Mouse (Mus musculus) heart, embryonic 10.5 days (tissue): Measurements from ENCODE around the gene F3. TPM values are rescaled to one million over a fixed set of nuclear protein-coding genes. Genes with fewer than 3 reads are reported as not detected.
A peak's percentile ranks its signal among the peaks of the same experiment; 100 is the strongest.

Experiments
- DNase-seq: peaks from one replicate; pipeline ENCODE4 v3.0.0-alpha.2; 2017; ENCODE audit warnings: low spot score
- H3K27ac ChIP-seq: fragments of 300-500 bp; sonication (generic); 2 replicates; pipeline ENCODE4 v1.5.1; 2016; ENCODE audit warnings: mild to moderate bottlenecking
- H3K27me3 ChIP-seq: fragments of 300-500 bp; sonication (generic); 2 replicates; pipeline ENCODE4 v1.6.1; 2016; ENCODE audit warnings: mild to moderate bottlenecking; ENCODE audit not compliant: poor library complexity, insufficient read depth, severe bottlenecking
- H3K36me3 ChIP-seq: fragments of 300-500 bp; sonication (generic); 2 replicates; pipeline ENCODE4 v1.6.1; 2016; ENCODE audit warnings: mild to moderate bottlenecking, moderate library complexity
- H3K4me1 ChIP-seq: fragments of 300-500 bp; sonication (generic); 2 replicates; pipeline ENCODE4 v1.6.1; 2016; ENCODE audit warnings: mild to moderate bottlenecking
- H3K4me3 ChIP-seq: fragments of 300-500 bp; sonication (generic); 2 replicates; pipeline ENCODE4 v1.5.1; 2016; ENCODE audit warnings: mild to moderate bottlenecking, moderate library complexity
- H3K9me3 ChIP-seq: fragments of 300-500 bp; sonication (generic); 2 replicates; pipeline ENCODE4 v1.6.1; 2016; ENCODE audit warnings: mild to moderate bottlenecking, moderate library complexity
- WGBS: fragments of 180-500 bp; shearing (Covaris S2); methylation state at CpG from one replicate; pipeline ENCODE4 v1.1.7; 2016; 5-methylcytosine and 5-hydroxymethylcytosine counted together
- polyA plus RNA-seq: library from polyadenylated mRNA; unstranded; fragments of >200 nt; fragmentation: Nextera tagmentation; extraction: Ambion mirVana; gene quantifications from 2 replicates; pipeline ENCODE4 v1.2.1, GENCODE M21; 2016

Gene F3
- polyA plus RNA-seq, 1 experiment from 2014 or later: 9.2 TPM

- Histone ChIP-seq H3K36me3 (no peaks in the 10 kb centered on the region), H3K9me3 (no peaks in the 10 kb centered on the region; the same call in 1 of the 2 replicates), H3K4me3 (no peak overlapping the region), H3K4me1 (peaks cover 6% of the 10 kb centered on the region), H3K27me3 (no peaks in the 10 kb centered on the region), H3K27ac (no peak overlapping the region)
- 70% methylated on average over 13 of the region's 13 CpGs for WGBS
- DNase-seq: no peak
These were observed 30.2 kb upstream of the F3 start for GRCm38 (mm10) chr3:121693001-121693730.

GRCm38 (mm10) chr3:121693746-121694145, 29.6 kb upstream of the F3 start:
- H3K9me3 ChIP-seq: no peaks in the 10 kb centered on the region; the same call in 1 of the 2 replicates
- H3K36me3 ChIP-seq: no peaks in the 10 kb centered on the region
- 79% methylated on average over 5 of the region's 5 CpGs for WGBS
- no peak overlapping the region for H3K4me3 ChIP-seq
- DNase-seq: no peak
- H3K27ac ChIP-seq: no peak overlapping the region
- H3K4me1 ChIP-seq: peaks cover 6% of the 10 kb centered on the region
- no peaks in the 10 kb centered on the region for H3K27me3 ChIP-seq

GRCm38 (mm10) chr3:121697169-121697568, 26.2 kb upstream of the F3 start:
- Histone ChIP-seq H3K27me3 (no peaks in the 10 kb centered on the region), H3K36me3 (no peaks in the 10 kb centered on the region), H3K9me3 (no peaks in the 10 kb centered on the region; the same call in 1 of the 2 replicates), H3K27ac (no peak overlapping the region), H3K4me3 (no peak overlapping the region), H3K4me1 (peaks cover 17% of the 10 kb centered on the region)
- 82% methylated on average over 7 of the region's 7 CpGs for whole genome bisulfite sequencing
- DNase-seq: no peak

- Histone ChIP-seq H3K36me3 (no peaks in the 10 kb centered on the region), H3K4me1 (peaks cover 11% of the 10 kb centered on the region), H3K9me3 (no peaks in the 10 kb centered on the region; the same call in 1 of the 2 replicates), H3K4me3 (no peak overlapping the region), H3K27ac (no peak overlapping the region), H3K27me3 (no peaks in the 10 kb centered on the region)
- WGBS: 79% methylated on average over 4 of the region's 4 CpGs
- DNase-seq: no peak
These were observed 23.9 kb upstream of the F3 start for GRCm38 (mm10) chr3:121699401-121699800.

GRCm38 (mm10) chr3:121699849-121700248, 23.5 kb upstream of the F3 start:
- Histone ChIP-seq H3K27ac (no peak overlapping the region), H3K27me3 (no peaks in the 10 kb centered on the region), H3K36me3 (no peaks in the 10 kb centered on the region), H3K4me3 (no peak overlapping the region), H3K4me1 (peaks cover 11% of the 10 kb centered on the region), H3K9me3 (no peaks in the 10 kb centered on the region; the same call in 1 of the 2 replicates)
- 87% methylated on average over 4 of the region's 4 CpGs for WGBS
- DNase-seq: no peak

GRCm38 (mm10) chr3:121700364-121700952, 22.9 kb upstream of the F3 start:
- H3K9me3 ChIP-seq: no peaks in the 10 kb centered on the region; the same call in 1 of the 2 replicates
- WGBS: 44% methylated on average over 8 of the region's 8 CpGs
- H3K27me3 ChIP-seq: no peaks in the 10 kb centered on the region
- H3K27ac ChIP-seq: 0 out of 2 replicates have a peak overlapping the region, but pooled peaks have one; percentile 29
- H3K36me3 ChIP-seq: no peaks in the 10 kb centered on the region
- no peak overlapping the region for H3K4me3 ChIP-seq
- DNase-seq: no peak
- H3K4me1 ChIP-seq: peaks cover 11% of the 10 kb centered on the region

- no peak for DNase-seq
- peaks cover 11% of the 10 kb centered on the region for H3K4me1 ChIP-seq
- no peak overlapping the region for H3K27ac ChIP-seq
- no peaks in the 10 kb centered on the region for H3K9me3 ChIP-seq
- H3K4me3 ChIP-seq: no peak overlapping the region
- 79% methylated on average over 7 of the region's 7 CpGs for WGBS
- H3K36me3 ChIP-seq: no peaks in the 10 kb centered on the region
- H3K27me3 ChIP-seq: no peaks in the 10 kb centered on the region
These were observed 20.0 kb upstream of the F3 start for GRCm38 (mm10) chr3:121703155-121703879.

GRCm38 (mm10) chr3:121703880-121704243, 19.5 kb upstream of the F3 start:
- no peaks in the 10 kb centered on the region for H3K9me3 ChIP-seq
- 72% methylated on average over 3 of the region's 3 CpGs for WGBS
- DNase-seq: no peak

GRCm38 (mm10) chr3:121706087-121706486, 17.2 kb upstream of the F3 start:
- 74% methylated on average over 5 of the region's 5 CpGs for WGBS
- Histone ChIP-seq H3K27me3 (no peaks in the 10 kb centered on the region), H3K36me3 (no peaks in the 10 kb centered on the region), H3K4me1 (peaks cover 5% of the 10 kb centered on the region; the same call in 1 of the 2 replicates), H3K4me3 (no peak overlapping the region), H3K27ac (no peak overlapping the region), H3K9me3 (no peaks in the 10 kb centered on the region)
- DNase-seq: no peak

More at GRCm38 (mm10) chr3:121703880-121704243, 19.5 kb upstream of the F3 start:
- no peaks in the 10 kb centered on the region for H3K27me3 ChIP-seq
- H3K27ac ChIP-seq: no peak overlapping the region
- no peaks in the 10 kb centered on the region for H3K36me3 ChIP-seq
- H3K4me3 ChIP-seq: no peak overlapping the region
- H3K4me1 ChIP-seq: peaks cover 11% of the 10 kb centered on the region

GRCm38 (mm10) chr3:121707106-121707505, 16.2 kb upstream of the F3 start:
- Histone ChIP-seq H3K36me3 (no peaks in the 10 kb centered on the region), H3K9me3 (no peaks in the 10 kb centered on the region), H3K4me3 (no peak overlapping the region), H3K27me3 (no peaks in the 10 kb centered on the region), H3K27ac (no peak overlapping the region), H3K4me1 (peaks cover 11% of the 10 kb centered on the region)
- DNase-seq: no peak
- 81% methylated on average over 4 of the region's 4 CpGs for WGBS

GRCm38 (mm10) chr3:121710894-121711531, 12.3 kb upstream of the F3 start:
- Histone ChIP-seq H3K27me3 (no peaks in the 10 kb centered on the region), H3K4me3 (no peak overlapping the region), H3K36me3 (no peaks in the 10 kb centered on the region), H3K4me1 (peaks cover 39% of the 10 kb centered on the region), H3K27ac (peak overlapping the region; percentile 57; the same call in 1 of the 2 replicates), H3K9me3 (no peaks in the 10 kb centered on the region)
- 74% methylated on average over 7 of the region's 7 CpGs for WGBS
- no peak for DNase-seq

- Histone ChIP-seq H3K4me1 (peaks cover 40% of the 10 kb centered on the region), H3K4me3 (no peak overlapping the region), H3K9me3 (no peaks in the 10 kb centered on the region), H3K27me3 (no peaks in the 10 kb centered on the region), H3K36me3 (no peaks in the 10 kb centered on the region), H3K27ac (0 out of 2 replicates have a peak overlapping the region, but pooled peaks have one; percentile 22)
- DNase-seq: no peak
- 60% methylated on average over 4 of the region's 4 CpGs for WGBS
These were observed 11.1 kb upstream of the F3 start for GRCm38 (mm10) chr3:121712222-121712621.
